Mouse (Mus musculus) kidney, postnatal 10 days (tissue): ENCODE results near the gene Gm21870.
"Not testable (repeated sequence)": the region's sequence is repeated elsewhere in the genome, so short reads cannot be mapped to it uniquely, and the experiment has no call there.

ENCODE experiments used
- DNase-seq: peaks from one replicate; pipeline ENCODE4 v3.0.0; 2021; ENCODE audit warnings: mixed read lengths

The Gm21870 gene

DNA sequence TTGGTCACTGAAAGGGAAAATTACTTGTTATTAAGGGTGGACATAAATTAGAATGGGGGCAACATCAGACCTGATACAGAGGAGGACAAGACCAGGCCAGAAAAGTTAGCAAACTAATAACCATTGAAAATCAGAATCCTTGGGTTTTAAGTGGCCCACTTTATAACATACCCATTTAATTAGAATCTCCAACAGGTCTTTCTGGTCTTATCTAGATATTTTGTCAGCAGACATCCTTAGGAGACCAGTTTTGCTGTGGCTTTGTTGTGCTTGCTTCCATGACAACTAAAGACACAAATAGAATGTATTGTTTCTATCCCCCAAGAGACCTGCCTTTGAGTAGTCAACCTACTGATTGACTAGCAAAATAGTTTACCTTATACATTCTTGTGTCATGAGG, at the start of gene Gm21870:
Gm21870 (minus strand) TSS at position 101 of the 400 bp plus-strand sequence.
- not testable (repeated sequence) for DNase-seq

GRCm38 (mm10) chrX:33956440-33956839, 30.2 kb downstream of the Gm21870 start, which contains the start of gene Btbd35f6:
Gene Btbd35f6, minus strand, starts transcription at chrX:33956540.
- not testable (repeated sequence) for DNase-seq
